Mouse (Mus musculus) hindbrain, embryonic 16.5 days (tissue): ENCODE measurements around the gene Trrap. TPM values are rescaled to one million over a fixed set of nuclear protein-coding genes. Genes with fewer than 3 reads are reported as not detected.
A peak's percentile ranks its signal among the peaks of the same experiment; 100 is the strongest.
"Not testable (repeated sequence)": the region's sequence is repeated elsewhere in the genome, so short reads cannot be mapped to it uniquely, and the experiment has no call there.

Experiments used
- ATAC-seq: fragments of 200-750 bp; cut with Nextera tagmentation; 2 replicates; pipeline ENCODE4 v1.8.0; 2017; ENCODE audit warnings: moderate TSS enrichment, moderate library complexity
- H3K27ac ChIP-seq: fragments of 300-500 bp; sonication (generic); 2 replicates; pipeline ENCODE4 v1.5.1; 2014; ENCODE audit warnings: low read depth, mild to moderate bottlenecking, control low read depth, low read length, moderate library complexity
- H3K27me3 ChIP-seq: fragments of 300-500 bp; sonication (generic); replicated peaks from 2 replicates; pipeline ENCODE4 v1.6.1; 2014; ENCODE audit warnings: low read length; ENCODE audit not compliant: control insufficient read depth, insufficient read depth
- H3K36me3 ChIP-seq: fragments of 300-500 bp; sonication (generic); 2 replicates; pipeline ENCODE4 v1.6.1; 2014; ENCODE audit warnings: mild to moderate bottlenecking, low read length, moderate library complexity, mixed read lengths; ENCODE audit not compliant: control insufficient read depth, insufficient read depth
- H3K4me1 ChIP-seq: fragments of 300-500 bp; sonication (generic); 2 replicates; pipeline ENCODE4 v1.6.1; 2014; ENCODE audit warnings: low read depth, low read length; ENCODE audit not compliant: control insufficient read depth, insufficient read depth
- H3K4me2 ChIP-seq: fragments of 300-500 bp; sonication (generic); 2 replicates; pipeline ENCODE4 v1.6.1; 2014; ENCODE audit warnings: mild to moderate bottlenecking, low read length, control low read depth, moderate library complexity
- H3K4me3 ChIP-seq: fragments of 300-500 bp; sonication (generic); 2 replicates; pipeline ENCODE4 v1.5.1; 2014; ENCODE audit warnings: mild to moderate bottlenecking, low read length, control low read depth, moderate library complexity
- H3K9ac ChIP-seq: fragments of 300-500 bp; sonication (generic); 2 replicates; pipeline ENCODE4 v1.6.1; 2014; ENCODE audit warnings: low read depth, mild to moderate bottlenecking, control low read depth, low read length, moderate library complexity
- H3K9me3 ChIP-seq: fragments of 300-500 bp; sonication (generic); 2 replicates; pipeline ENCODE4 v1.6.1; 2014; ENCODE audit warnings: mild to moderate bottlenecking, low read length, moderate library complexity; ENCODE audit not compliant: control insufficient read depth
- WGBS: fragments of 180-500 bp; shearing (Covaris S2); extraction: QIAGEN DNeasy Blood & Tissue Kit; methylation state at CpG from one replicate; pipeline ENCODE4 v1.1.7; 2014; 5-methylcytosine and 5-hydroxymethylcytosine counted together
- polyA plus RNA-seq: library from polyadenylated mRNA; unstranded; fragments of >200 nt; fragmentation: Nextera tagmentation; extraction: Ambion mirVana; gene quantifications from 2 replicates; pipeline ENCODE4 v1.2.1, GENCODE M21; 2015

The Trrap gene
- polyA plus RNA-seq = 60.3 and 65.5 TPM in 2 replicates

- Histone ChIP-seq H3K4me2 (peak within 1 kb of the TSS; percentile 91), H3K9ac (peak within 1 kb of the TSS; percentile 96), H3K27ac (peak within 1 kb of the TSS; percentile 99), H3K4me3 (peak within 1 kb of the TSS; percentile 88), H3K36me3 (peaks cover 10% of the 10 kb centered on the region; the same call in 1 of the 2 replicates)
- H3K4me1 ChIP-seq, H3K9me3 ChIP-seq, H3K27me3 ChIP-seq: not testable (repeated sequence)
- peak; percentile 1; the same call in 1 of the 2 replicates for ATAC-seq
- 79% methylated on average over 15 of the region's 15 CpGs for WGBS
Observed at GRCm38 (mm10) chr5:144767106-144767798, at the start of gene Trrap. Gene Trrap (plus strand): TSS chr5:144767732.

GRCm38 (mm10) chr5:144719781-144720180 is 47.8 kb upstream of the Trrap start:
- no peaks in the 10 kb centered on the region for H3K36me3 ChIP-seq
- H3K4me2 ChIP-seq = no peak overlapping the region
- no peak overlapping the region for H3K4me3 ChIP-seq
- H3K27me3 ChIP-seq = no peaks in the 10 kb centered on the region
- 0 out of 2 replicates have a peak overlapping the region, but pooled peaks have one; percentile 29 for H3K27ac ChIP-seq
- H3K4me1 ChIP-seq = peaks cover 3% of the 10 kb centered on the region; the same call in 1 of the 2 replicates
- 34% methylated on average over 6 of the region's 6 CpGs for WGBS
- ATAC-seq = no peak
- H3K9me3 ChIP-seq = no peaks in the 10 kb centered on the region
- H3K9ac ChIP-seq = no peak overlapping the region

- H3K4me3 ChIP-seq = no peak overlapping the region
- no peaks in the 10 kb centered on the region for H3K36me3 ChIP-seq
- no peak for ATAC-seq
- no peak overlapping the region for H3K9ac ChIP-seq
- H3K4me2 ChIP-seq = no peak overlapping the region
- no peaks in the 10 kb centered on the region for H3K27me3 ChIP-seq
- no peaks in the 10 kb centered on the region for H3K9me3 ChIP-seq
- 54% methylated on average over 4 of the region's 4 CpGs for WGBS
- 0 out of 2 replicates have a peak overlapping the region, but pooled peaks have one; percentile 29 for H3K27ac ChIP-seq
- peaks cover 3% of the 10 kb centered on the region; the same call in 1 of the 2 replicates for H3K4me1 ChIP-seq
Observed at GRCm38 (mm10) chr5:144720281-144720680, 47.3 kb upstream of the Trrap start.

- 14% methylated on average over 2 of the region's 2 CpGs for WGBS
- Histone ChIP-seq H3K27me3 (peaks cover 9% of the 10 kb centered on the region), H3K9me3 (no peaks in the 10 kb centered on the region), H3K9ac (no peak overlapping the region), H3K4me2 (no peak overlapping the region), H3K4me1 (no peaks in the 10 kb centered on the region), H3K36me3 (no peaks in the 10 kb centered on the region), H3K27ac (no peak overlapping the region), H3K4me3 (no peak overlapping the region)
- no peak for ATAC-seq
Observed at GRCm38 (mm10) chr5:144724926-144725325, 42.6 kb upstream of the Trrap start.

GRCm38 (mm10) chr5:144725554-144725953 is 42.0 kb upstream of the Trrap start:
- no peak overlapping the region for H3K27ac ChIP-seq
- whole genome bisulfite sequencing = 82% methylated on average over 3 of the region's 3 CpGs
- ATAC-seq = no peak
- no peaks in the 10 kb centered on the region for H3K36me3 ChIP-seq
- H3K27me3 ChIP-seq = peaks cover 9% of the 10 kb centered on the region
- no peak overlapping the region for H3K9ac ChIP-seq
- H3K4me3 ChIP-seq = no peak overlapping the region
- H3K4me2 ChIP-seq = no peak overlapping the region
- H3K4me1 ChIP-seq = no peaks in the 10 kb centered on the region
- no peaks in the 10 kb centered on the region for H3K9me3 ChIP-seq

- WGBS = 5% methylated on average over 9 of the region's 9 CpGs
- H3K27ac ChIP-seq = no peak overlapping the region
- ATAC-seq = peak; percentile 56
- H3K4me1 ChIP-seq = no peaks in the 10 kb centered on the region
- H3K4me2 ChIP-seq = no peak overlapping the region
- no peaks in the 10 kb centered on the region for H3K36me3 ChIP-seq
- H3K27me3 ChIP-seq = peaks cover 9% of the 10 kb centered on the region
- H3K9ac ChIP-seq = no peak overlapping the region
- H3K4me3 ChIP-seq = no peak overlapping the region
- H3K9me3 ChIP-seq = no peaks in the 10 kb centered on the region
Observed at GRCm38 (mm10) chr5:144727119-144727518, 40.4 kb upstream of the Trrap start.

- ATAC-seq = no peak
- Histone ChIP-seq H3K27me3 (peaks cover 9% of the 10 kb centered on the region), H3K4me3 (no peak overlapping the region), H3K9me3 (no peaks in the 10 kb centered on the region), H3K4me1 (no peaks in the 10 kb centered on the region), H3K27ac (no peak overlapping the region), H3K4me2 (no peak overlapping the region), H3K36me3 (no peaks in the 10 kb centered on the region), H3K9ac (no peak overlapping the region)
- 23% methylated on average over 5 of the region's 5 CpGs for whole genome bisulfite sequencing
Observed at GRCm38 (mm10) chr5:144728237-144728636, 39.3 kb upstream of the Trrap start.

GRCm38 (mm10) chr5:144729216-144729615 is 38.3 kb upstream of the Trrap start:
- Histone ChIP-seq H3K27me3 (peaks cover 9% of the 10 kb centered on the region), H3K27ac (no peak overlapping the region), H3K9ac (no peak overlapping the region), H3K4me2 (no peak overlapping the region), H3K9me3 (no peaks in the 10 kb centered on the region), H3K36me3 (no peaks in the 10 kb centered on the region), H3K4me1 (no peaks in the 10 kb centered on the region), H3K4me3 (no peak overlapping the region)
- no peak for ATAC-seq
- WGBS = 63% methylated on average over 8 of the region's 8 CpGs

GRCm38 (mm10) chr5:144733953-144734352 is 33.6 kb upstream of the Trrap start:
- Histone ChIP-seq H3K4me3 (no peak overlapping the region), H3K4me1 (no peaks in the 10 kb centered on the region), H3K36me3 (peaks cover 2% of the 10 kb centered on the region), H3K9me3 (no peaks in the 10 kb centered on the region), H3K27ac (no peak overlapping the region), H3K27me3 (peaks cover 2% of the 10 kb centered on the region; the same call in 1 of the 2 replicates), H3K4me2 (no peak overlapping the region), H3K9ac (no peak overlapping the region)
- 29% methylated on average over 4 of the region's 4 CpGs for WGBS
- ATAC-seq = no peak
